Mouse (Mus musculus): ENCODE data around the gene Fastk.

GRCm38 (mm10) chr5:24484963-24485362, 39.9 kb upstream of the Fastk start:
- TF ChIP-seq CTCF (IDR thresholded peaks at IDR 0.05; ENCODE audit: low read depth, low read length) (no peak), POLR2A (IDR thresholded peaks at IDR 0.05; ENCODE audit: extremely low read depth, insufficient read depth, low read length) (no peak)

Measured in liver, adult 2 months (tissue).